Mouse (Mus musculus) thymus, adult 18-20 months (tissue): ENCODE data around the gene Ccdc151.

Source experiments
- DNase-seq, 2 experiments: peaks; one replicate each; pipeline ENCODE4 v3.0.0; 2022; ENCODE audit warnings: mixed read lengths in 2 of 2

Gene Ccdc151

GRCm38 (mm10) chr9:21996178-21996867 lies 6.1 kb downstream of the Ccdc151 start:
- DNase-seq: no peak

GRCm38 (mm10) chr9:21992227-21992626 lies 10.2 kb downstream of the Ccdc151 start:
- no peak for DNase-seq

- no peak for DNase-seq
Observed at GRCm38 (mm10) chr9:21989230-21990110, 13.0 kb downstream of the Ccdc151 start, which contains the start of gene Rgl3. Gene Rgl3, minus strand, starts transcription at chr9:21989446.

- no peak for DNase-seq
Observed at GRCm38 (mm10) chr9:21988421-21989101, 13.9 kb downstream of the Ccdc151 start.

GRCm38 (mm10) chr9:21987592-21988342 lies 14.7 kb downstream of the Ccdc151 start:
- DNase-seq: no peak

GRCm38 (mm10) chr9:21983911-21984310 lies 18.5 kb downstream of the Ccdc151 start:
- no peak for DNase-seq

GRCm38 (mm10) chr9:21978398-21979128 lies 23.9 kb downstream of the Ccdc151 start:
- no peak for DNase-seq

- DNase-seq: no peak
Observed at GRCm38 (mm10) chr9:21977972-21978371, 24.5 kb downstream of the Ccdc151 start.

GRCm38 (mm10) chr9:21977331-21977730 lies 25.1 kb downstream of the Ccdc151 start:
- DNase-seq: no peak

- DNase-seq: no peak
Observed at GRCm38 (mm10) chr9:21976626-21977175, 25.7 kb downstream of the Ccdc151 start.

- no peak for DNase-seq
Observed at GRCm38 (mm10) chr9:21969304-21969703, 33.1 kb downstream of the Ccdc151 start.

GRCm38 (mm10) chr9:21968883-21969282 lies 33.6 kb downstream of the Ccdc151 start:
- DNase-seq: no peak

GRCm38 (mm10) chr9:21963417-21963816 lies 39.0 kb downstream of the Ccdc151 start, which contains the start of gene Epor:
Gene Epor, minus strand, starts transcription at chr9:21963506.
- no peak for DNase-seq

GRCm38 (mm10) chr9:21962416-21963059 lies 39.9 kb downstream of the Ccdc151 start:
- peak; percentile 37 to 41 for DNase-seq

GRCm38 (mm10) chr9:21962010-21962409 lies 40.4 kb downstream of the Ccdc151 start:
- no peak for DNase-seq

GRCm38 (mm10) chr9:21961366-21961980 lies 41.0 kb downstream of the Ccdc151 start:
- no peak for DNase-seq

- DNase-seq: no peak
Observed at GRCm38 (mm10) chr9:21960558-21961208, 41.8 kb downstream of the Ccdc151 start.

- DNase-seq: no peak
Observed at GRCm38 (mm10) chr9:21960135-21960534, 42.3 kb downstream of the Ccdc151 start.

GRCm38 (mm10) chr9:21959244-21959643 lies 43.2 kb downstream of the Ccdc151 start:
- DNase-seq: no peak

- DNase-seq: no peak
Observed at GRCm38 (mm10) chr9:21958372-21958771, 44.1 kb downstream of the Ccdc151 start.
